Mouse (Mus musculus) limb, embryonic 15.5 days (tissue): Measurements from ENCODE around the gene 4930447C04Rik. TPM values are rescaled to one million over a fixed set of nuclear protein-coding genes. Genes with fewer than 3 reads are reported as not detected.

Experiments
- ATAC-seq: fragments of 200-750 bp; cut with Nextera tagmentation; 2 replicates; pipeline ENCODE4 v1.8.0; 2017; ENCODE audit warnings: low read depth, moderate TSS enrichment; ENCODE audit not compliant: insufficient number of reproducible peaks, low FRiP score, low TSS enrichment
- H3K27ac ChIP-seq: fragments of 300-500 bp; sonication (generic); 2 replicates; pipeline ENCODE4 v1.5.1; 2015; ENCODE audit warnings: moderate library complexity, mild to moderate bottlenecking, inconsistent platforms
- H3K27me3 ChIP-seq: fragments of 300-500 bp; sonication (generic); 2 replicates; pipeline ENCODE4 v1.6.1; 2015; ENCODE audit warnings: inconsistent platforms
- H3K36me3 ChIP-seq: fragments of 300-500 bp; sonication (generic); 2 replicates; pipeline ENCODE4 v1.6.1; 2015; ENCODE audit warnings: inconsistent platforms
- H3K4me1 ChIP-seq: fragments of 300-500 bp; sonication (generic); 2 replicates; pipeline ENCODE4 v1.6.1; 2015; ENCODE audit warnings: inconsistent platforms
- H3K4me2 ChIP-seq: fragments of 300-500 bp; sonication (generic); 2 replicates; pipeline ENCODE4 v1.6.1; 2015; ENCODE audit warnings: mild to moderate bottlenecking, inconsistent platforms
- H3K4me3 ChIP-seq: fragments of 300-500 bp; sonication (generic); 2 replicates; pipeline ENCODE4 v1.5.1; 2015; ENCODE audit warnings: mild to moderate bottlenecking, inconsistent platforms
- H3K9ac ChIP-seq: fragments of 300-500 bp; sonication (generic); 2 replicates; pipeline ENCODE4 v1.6.1; 2015; ENCODE audit warnings: inconsistent platforms
- H3K9me3 ChIP-seq: fragments of 300-500 bp; sonication (generic); 2 replicates; pipeline ENCODE4 v1.6.1; 2016; ENCODE audit warnings: inconsistent platforms
- WGBS: fragments of 180-500 bp; shearing (Covaris S2); methylation state at CpG from one replicate; pipeline ENCODE4 v1.1.7; 2015; 5-methylcytosine and 5-hydroxymethylcytosine counted together
- polyA plus RNA-seq: library from polyadenylated mRNA; unstranded; fragments of >200 nt; fragmentation: Nextera tagmentation; extraction: Ambion mirVana; gene quantifications from 2 replicates; pipeline ENCODE4 v1.2.1, GENCODE M21; 2015

4930447C04Rik gene
- polyA plus RNA-seq, 1 experiment from 2014 or later, result 2.4 TPM

DNA sequence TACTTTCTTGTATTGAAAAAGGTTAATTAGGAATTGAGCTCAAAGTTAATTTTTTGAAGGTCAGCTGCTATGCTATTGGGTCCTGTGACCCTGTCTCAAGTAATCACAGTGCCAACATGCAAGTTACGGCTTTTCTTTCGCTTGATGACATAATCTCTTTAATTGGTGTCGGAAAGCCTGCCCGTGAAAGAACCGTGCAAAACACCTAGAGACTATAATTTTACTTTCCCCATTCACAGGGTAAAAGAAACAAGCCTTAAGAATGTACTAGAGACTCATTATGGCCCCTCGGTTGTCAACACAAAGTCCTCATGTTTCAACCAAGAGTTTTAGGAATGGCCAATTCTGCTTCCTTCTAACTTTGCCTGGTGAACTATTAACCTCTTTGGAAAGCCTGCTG is 88.3 kb downstream of the 4930447C04Rik start:
- WGBS, result 40% methylated on average over 6 of the region's 6 CpGs
- no peaks in the 10 kb centered on the region for H3K36me3 ChIP-seq
- ATAC-seq, result no peak

DNA sequence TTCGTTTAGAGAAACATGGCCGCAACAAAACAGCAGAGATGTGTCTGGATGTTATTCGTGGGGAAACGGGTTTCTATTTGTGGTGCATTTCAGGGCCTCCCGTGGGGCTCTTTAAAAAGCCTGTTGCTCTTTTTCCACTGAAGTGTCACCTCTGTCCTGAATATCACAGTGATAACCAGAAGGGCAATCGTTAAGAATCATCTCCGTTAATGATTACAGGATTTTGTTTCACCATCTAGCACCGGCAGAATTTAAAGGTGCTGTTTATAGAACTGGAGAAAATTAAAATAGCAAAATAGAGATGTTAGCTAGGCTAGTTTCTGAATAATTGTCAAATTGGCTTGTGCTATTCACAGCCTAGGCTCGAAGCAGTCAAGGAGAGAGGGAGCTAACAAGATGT is 90.4 kb downstream of the 4930447C04Rik start:
- Histone ChIP-seq H3K4me3 (no peak overlapping the region), H3K9me3 (no peaks in the 10 kb centered on the region), H3K4me2 (no peak overlapping the region), H3K27ac (no peak overlapping the region), H3K36me3 (no peaks in the 10 kb centered on the region), H3K9ac (no peak overlapping the region), H3K4me1 (peaks cover 5% of the 10 kb centered on the region; the same call in 1 of the 2 replicates), H3K27me3 (peaks cover 44% of the 10 kb centered on the region)
- WGBS, result 62% methylated on average over 9 of the region's 9 CpGs
- ATAC-seq, result no peak

More for the DNA sequence above, 88.3 kb downstream of the 4930447C04Rik start:
- H3K4me1 ChIP-seq, result peaks cover 5% of the 10 kb centered on the region; the same call in 1 of the 2 replicates
- no peaks in the 10 kb centered on the region for H3K9me3 ChIP-seq
- no peak overlapping the region for H3K27ac ChIP-seq
- H3K9ac ChIP-seq, result no peak overlapping the region
- H3K4me2 ChIP-seq, result no peak overlapping the region
- no peak overlapping the region for H3K4me3 ChIP-seq
- H3K27me3 ChIP-seq, result peaks cover 44% of the 10 kb centered on the region

DNA sequence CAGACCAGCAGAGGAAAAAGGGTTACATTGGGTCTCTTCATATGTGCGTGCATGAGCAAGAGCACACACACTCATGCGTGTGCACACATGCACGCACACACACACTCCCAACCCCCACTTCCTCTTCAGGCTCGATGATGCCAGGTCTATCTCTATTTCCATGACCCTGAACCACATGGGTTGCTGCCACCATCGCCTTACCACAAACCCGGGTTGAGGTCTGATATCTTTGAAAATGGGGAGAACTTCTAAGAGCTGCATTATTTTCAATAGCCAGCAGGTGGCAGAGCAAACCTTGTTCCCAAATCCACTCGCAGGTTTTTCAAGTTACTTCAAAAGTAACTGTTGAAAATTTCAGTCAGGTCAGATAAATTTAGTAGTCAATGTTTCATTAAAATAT is 92.8 kb downstream of the 4930447C04Rik start:
- no peak overlapping the region for H3K4me2 ChIP-seq

GRCm38 (mm10) chr12:72845946-72846345 is 94.6 kb downstream of the 4930447C04Rik start:
- H3K9me3 ChIP-seq, result no peaks in the 10 kb centered on the region
- H3K27ac ChIP-seq, result no peak overlapping the region
- WGBS, result 22% methylated on average over 10 of the region's 10 CpGs
- peaks cover 25% of the 10 kb centered on the region for H3K27me3 ChIP-seq
- H3K4me2 ChIP-seq, result no peak overlapping the region
- no peaks in the 10 kb centered on the region for H3K36me3 ChIP-seq
- ATAC-seq, result no peak
- no peak overlapping the region for H3K9ac ChIP-seq
- H3K4me3 ChIP-seq, result no peak overlapping the region
- H3K4me1 ChIP-seq, result peaks cover 7% of the 10 kb centered on the region; the same call in 1 of the 2 replicates

More for the DNA sequence above, 92.8 kb downstream of the 4930447C04Rik start:
- 25% methylated on average over 7 of the region's 7 CpGs for WGBS
- peaks cover 25% of the 10 kb centered on the region for H3K27me3 ChIP-seq
- peaks cover 7% of the 10 kb centered on the region; the same call in 1 of the 2 replicates for H3K4me1 ChIP-seq
- no peak for ATAC-seq
- H3K27ac ChIP-seq, result no peak overlapping the region
- H3K9me3 ChIP-seq, result no peaks in the 10 kb centered on the region
- no peaks in the 10 kb centered on the region for H3K36me3 ChIP-seq
- no peak overlapping the region for H3K9ac ChIP-seq
- no peak overlapping the region for H3K4me3 ChIP-seq

GRCm38 (mm10) chr12:72843973-72844620 is 96.5 kb downstream of the 4930447C04Rik start:
- no peaks in the 10 kb centered on the region for H3K36me3 ChIP-seq
- H3K27me3 ChIP-seq, result peaks cover 25% of the 10 kb centered on the region
- peaks cover 7% of the 10 kb centered on the region; the same call in 1 of the 2 replicates for H3K4me1 ChIP-seq
- WGBS, result 12% methylated on average over 12 of the region's 12 CpGs
- H3K4me2 ChIP-seq, result peak overlapping the region; percentile 40
- ATAC-seq, result peak; percentile 69; the same call in 1 of the 2 replicates
- peak overlapping the region; percentile 23 for H3K4me3 ChIP-seq
- H3K27ac ChIP-seq, result no peak overlapping the region
- H3K9ac ChIP-seq, result no peak overlapping the region
- H3K9me3 ChIP-seq, result no peaks in the 10 kb centered on the region

DNA sequence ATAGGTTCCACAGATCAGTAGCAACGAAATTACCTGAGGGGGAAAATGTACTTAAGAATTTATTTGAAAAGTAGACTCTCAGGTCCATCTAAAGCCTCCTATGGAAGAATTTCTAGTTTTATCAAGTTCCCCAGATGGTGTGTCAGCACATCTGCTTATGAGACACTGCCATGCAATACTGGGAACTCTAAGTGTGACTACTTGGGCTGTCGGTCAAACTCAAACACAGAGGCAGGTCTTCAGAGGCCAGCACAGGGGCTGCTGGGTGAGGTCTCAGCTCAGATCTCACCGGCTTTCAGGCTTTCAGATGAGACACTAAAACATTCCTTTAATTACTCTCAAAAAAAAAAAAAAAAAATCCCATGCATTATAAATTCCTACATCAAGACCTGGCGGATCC is 97.0 kb downstream of the 4930447C04Rik start:
- Histone ChIP-seq H3K4me1 (peaks cover 7% of the 10 kb centered on the region; the same call in 1 of the 2 replicates), H3K36me3 (no peaks in the 10 kb centered on the region), H3K27ac (no peak overlapping the region), H3K9ac (no peak overlapping the region), H3K27me3 (peaks cover 25% of the 10 kb centered on the region), H3K4me3 (no peak overlapping the region), H3K4me2 (peak overlapping the region; percentile 40; the same call in 1 of the 2 replicates), H3K9me3 (no peaks in the 10 kb centered on the region)
- WGBS, result 51% methylated on average over 4 of the region's 4 CpGs
- ATAC-seq, result no peak

DNA sequence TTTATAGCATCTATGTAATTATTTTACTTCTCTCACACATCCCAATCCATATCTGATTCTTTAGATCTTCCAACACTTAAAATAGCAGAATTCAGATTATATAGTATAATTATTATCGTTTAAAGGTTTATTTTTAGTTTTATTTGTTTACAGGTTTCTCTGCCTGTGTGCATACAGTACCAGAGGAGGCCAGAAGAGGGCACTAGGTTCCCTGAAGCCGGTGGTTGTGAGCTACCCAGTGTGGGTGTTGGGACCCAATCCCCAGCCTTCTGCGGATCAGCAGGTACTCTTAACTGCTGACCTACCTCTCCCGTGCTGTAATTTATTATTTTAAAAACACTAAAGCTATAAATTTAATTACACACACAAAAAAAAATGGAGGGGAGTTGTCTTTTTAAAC is 97.4 kb downstream of the 4930447C04Rik start:
- H3K27me3 ChIP-seq, result peaks cover 25% of the 10 kb centered on the region
- no peaks in the 10 kb centered on the region for H3K9me3 ChIP-seq
- no peak overlapping the region for H3K4me2 ChIP-seq
- peaks cover 7% of the 10 kb centered on the region; the same call in 1 of the 2 replicates for H3K4me1 ChIP-seq
- no peak overlapping the region for H3K4me3 ChIP-seq
- no peak overlapping the region for H3K27ac ChIP-seq
- WGBS, result 83% methylated on average over 4 of the region's 4 CpGs
- no peaks in the 10 kb centered on the region for H3K36me3 ChIP-seq
- ATAC-seq, result no peak
- no peak overlapping the region for H3K9ac ChIP-seq

DNA sequence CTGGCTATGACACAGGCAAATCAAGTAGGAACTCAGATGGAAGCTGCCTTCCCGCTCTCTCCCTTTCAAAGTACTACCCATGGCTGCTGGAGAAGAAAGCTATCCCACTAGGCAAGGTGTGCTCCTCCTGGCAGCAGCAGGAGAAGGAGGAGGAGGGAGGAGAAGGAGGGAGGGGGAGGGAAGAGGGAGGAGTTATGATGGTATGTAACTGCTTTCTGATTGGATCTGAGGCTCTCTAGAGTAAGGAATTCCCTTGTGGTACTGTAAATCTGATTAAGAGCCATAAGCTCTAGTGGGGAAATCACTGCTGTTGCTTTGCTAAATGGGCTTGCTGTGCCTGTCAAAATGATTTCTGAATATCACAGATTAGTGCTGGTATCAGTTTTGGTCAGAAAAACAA is 99.1 kb downstream of the 4930447C04Rik start:
- Histone ChIP-seq H3K27me3 (peaks cover 13% of the 10 kb centered on the region), H3K4me1 (peaks cover 7% of the 10 kb centered on the region; the same call in 1 of the 2 replicates), H3K9ac (no peak overlapping the region), H3K9me3 (no peaks in the 10 kb centered on the region), H3K27ac (no peak overlapping the region), H3K36me3 (no peaks in the 10 kb centered on the region), H3K4me2 (no peak overlapping the region), H3K4me3 (no peak overlapping the region)
- WGBS, result 91% methylated on average over 1 of the region's 1 CpGs
- no peak for ATAC-seq

GRCm38 (mm10) chr12:72837302-72837701 is 103.3 kb downstream of the 4930447C04Rik start:
- no peak for ATAC-seq
- Histone ChIP-seq H3K4me3 (no peak overlapping the region), H3K9me3 (no peaks in the 10 kb centered on the region), H3K27me3 (peaks cover 6% of the 10 kb centered on the region), H3K9ac (no peak overlapping the region), H3K36me3 (no peaks in the 10 kb centered on the region), H3K4me1 (no peaks in the 10 kb centered on the region), H3K27ac (no peak overlapping the region), H3K4me2 (no peak overlapping the region)
- WGBS, result 76% methylated on average over 4 of the region's 4 CpGs

GRCm38 (mm10) chr12:72835518-72836015 is 105.0 kb downstream of the 4930447C04Rik start:
- H3K27me3 ChIP-seq, result peaks cover 23% of the 10 kb centered on the region
- H3K9me3 ChIP-seq, result no peaks in the 10 kb centered on the region
- H3K9ac ChIP-seq, result no peak overlapping the region
- 82% methylated on average over 8 of the region's 8 CpGs for WGBS
- peaks cover 7% of the 10 kb centered on the region for H3K4me1 ChIP-seq
- H3K36me3 ChIP-seq, result no peaks in the 10 kb centered on the region
- H3K4me2 ChIP-seq, result no peak overlapping the region
- H3K27ac ChIP-seq, result no peak overlapping the region
- no peak overlapping the region for H3K4me3 ChIP-seq
- no peak for ATAC-seq

DNA sequence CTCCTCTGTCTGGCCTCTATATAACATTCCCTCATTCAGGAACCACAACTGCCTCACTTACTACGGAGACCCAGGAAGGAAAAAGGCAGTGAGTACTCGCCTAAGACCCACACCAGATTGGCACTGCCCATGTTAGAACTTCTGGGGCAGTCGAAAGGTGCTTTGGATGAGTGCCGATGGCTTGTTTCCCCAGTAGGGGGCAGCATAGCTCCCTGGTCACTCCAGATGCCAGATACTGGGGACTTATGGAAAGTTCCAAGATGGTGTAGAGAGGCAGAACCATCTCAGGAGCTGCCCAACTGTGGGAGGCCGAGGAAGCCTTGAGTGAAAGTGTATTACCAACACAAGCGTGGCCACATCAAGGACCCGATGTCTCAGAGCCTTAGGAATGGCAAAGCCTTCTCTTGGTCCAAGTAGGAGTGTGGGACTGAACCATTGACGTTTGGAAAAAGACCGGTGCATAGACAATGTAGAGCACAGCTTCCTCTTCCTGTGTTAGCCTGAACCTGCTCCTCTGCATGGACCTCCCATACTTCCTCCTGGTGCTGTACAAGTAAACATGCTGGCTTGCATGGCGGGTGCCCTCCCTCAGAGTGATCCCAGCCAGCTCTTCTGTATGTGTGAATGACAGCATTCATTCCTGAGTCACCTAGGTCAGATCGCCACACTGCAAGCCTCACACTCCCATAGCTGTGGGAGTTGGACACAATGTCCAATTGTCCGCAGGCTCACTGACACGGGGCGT is 105.6 kb downstream of the 4930447C04Rik start:
- 75% methylated on average over 14 of the region's 14 CpGs for WGBS
- H3K27me3 ChIP-seq, result peaks cover 28% of the 10 kb centered on the region

More for the DNA sequence above, 105.6 kb downstream of the 4930447C04Rik start:
- ATAC-seq, result no peak
- H3K9ac ChIP-seq, result no peak overlapping the region
- H3K36me3 ChIP-seq, result no peaks in the 10 kb centered on the region
- no peak overlapping the region for H3K27ac ChIP-seq
- H3K4me1 ChIP-seq, result peaks cover 7% of the 10 kb centered on the region
- H3K4me2 ChIP-seq, result no peak overlapping the region
- no peaks in the 10 kb centered on the region for H3K9me3 ChIP-seq
- no peak overlapping the region for H3K4me3 ChIP-seq
